Mouse (Mus musculus): Measurements from ENCODE around the gene Gm8237.
A peak's percentile ranks its signal among the peaks of the same experiment; 100 is the strongest.
"Not testable (repeated sequence)": the region's sequence is repeated elsewhere in the genome, so short reads cannot be mapped to it uniquely, and the experiment has no call there.

- TF ChIP-seq POLR2A (IDR thresholded peaks at IDR 0.05; ENCODE audit: low read depth, low read length): not testable (repeated sequence)
- TF ChIP-seq CTCF (IDR thresholded peaks at IDR 0.05; ENCODE audit: borderline replicate concordance, insufficient read depth, low read length): peak; percentile 49; the same call in 1 of the 2 replicates
Observed at GRCm38 (mm10) chr14:5879136-5879535, 1.0 kb downstream of the Gm8237 start.

Data from embryonic fibroblast, embryonic 13.5 days (primary cell).